Mouse (Mus musculus) splenic B cell, adult 2 months (primary cell): Measurements from ENCODE around the gene Heatr5a.

Source experiments
- DNase-seq: peaks from one replicate; pipeline ENCODE4 v3.0.0-alpha.2; 2011; ENCODE audit warnings: low read depth, low spot score
- H3K27me3 ChIP-seq: 2 replicates; pipeline ENCODE4 v1.6.1; 2012; ENCODE audit warnings: mild to moderate bottlenecking, low read length, moderate library complexity, mixed read lengths; ENCODE audit not compliant: control insufficient read depth, poor library complexity, insufficient read depth, severe bottlenecking
- H3K36me3 ChIP-seq: 2 replicates; pipeline ENCODE4 v1.6.1; 2012; ENCODE audit warnings: mild to moderate bottlenecking, low read length, moderate library complexity, mixed read lengths; ENCODE audit not compliant: control insufficient read depth, poor library complexity, insufficient read depth, severe bottlenecking

The Heatr5a gene

DNA sequence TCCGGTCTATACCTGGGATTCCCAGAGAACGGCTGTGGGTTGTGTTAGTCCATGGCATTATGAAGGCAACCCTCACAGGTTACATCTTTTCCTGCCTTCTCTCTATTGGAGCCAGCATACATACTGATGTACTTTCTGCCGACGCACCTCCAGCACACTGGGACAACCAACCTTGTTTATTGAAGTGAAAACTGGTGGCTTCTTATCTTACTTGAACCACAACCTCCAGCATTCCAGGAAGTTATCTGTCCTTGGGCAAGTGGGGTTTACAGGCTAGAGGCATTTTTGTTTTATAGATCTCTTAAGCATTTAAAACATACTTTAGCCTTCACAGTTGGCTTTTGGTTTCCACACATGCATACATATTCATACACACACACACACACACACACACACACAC, 119.5 kb downstream of the Heatr5a start:
- DNase-seq, result no peak
- no peaks in the 10 kb centered on the region for H3K27me3 ChIP-seq
- H3K36me3 ChIP-seq, result no peaks in the 10 kb centered on the region

DNA sequence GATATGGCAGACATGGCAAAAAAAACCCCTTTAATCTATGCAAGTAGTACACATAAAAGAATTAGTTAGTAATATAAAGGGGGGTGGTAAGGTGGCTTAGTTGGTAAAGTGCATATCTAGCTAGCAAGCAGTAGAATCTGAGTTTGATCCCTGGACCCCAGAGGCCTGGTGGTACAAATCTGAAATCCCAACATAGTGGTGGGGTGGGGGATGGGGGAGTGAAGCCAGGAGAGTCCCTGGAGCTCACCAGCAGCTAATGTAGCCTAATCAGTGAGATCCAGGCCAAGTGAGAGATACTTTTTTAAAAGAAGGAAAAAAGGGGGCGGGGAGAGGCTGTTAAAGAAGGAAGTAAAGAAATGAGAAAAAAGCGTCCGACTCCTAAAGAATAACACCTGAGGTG, 120.0 kb downstream of the Heatr5a start:
- H3K27me3 ChIP-seq, result no peaks in the 10 kb centered on the region
- H3K36me3 ChIP-seq, result no peaks in the 10 kb centered on the region
- DNase-seq, result no peak

DNA sequence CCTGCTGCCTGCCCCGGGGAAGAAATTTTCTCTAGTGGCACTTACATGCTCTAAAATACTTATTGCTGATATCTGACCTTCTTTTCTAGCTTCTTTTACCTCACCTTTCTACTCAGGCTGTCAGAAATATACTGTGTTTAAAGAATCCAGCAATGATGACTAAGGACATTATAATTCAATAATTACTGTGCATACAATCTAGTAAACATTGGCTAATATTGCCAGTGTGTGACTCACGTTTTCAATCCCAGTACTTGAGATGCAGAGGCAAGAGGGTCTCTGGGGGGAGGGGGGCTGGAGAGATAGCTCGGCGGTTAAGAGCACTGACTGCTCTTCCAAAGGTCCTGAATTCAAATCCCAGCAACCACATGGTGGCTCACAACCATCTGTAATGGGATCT, 120.8 kb downstream of the Heatr5a start:
- H3K27me3 ChIP-seq, result no peaks in the 10 kb centered on the region
- no peaks in the 10 kb centered on the region for H3K36me3 ChIP-seq
- DNase-seq, result no peak

DNA sequence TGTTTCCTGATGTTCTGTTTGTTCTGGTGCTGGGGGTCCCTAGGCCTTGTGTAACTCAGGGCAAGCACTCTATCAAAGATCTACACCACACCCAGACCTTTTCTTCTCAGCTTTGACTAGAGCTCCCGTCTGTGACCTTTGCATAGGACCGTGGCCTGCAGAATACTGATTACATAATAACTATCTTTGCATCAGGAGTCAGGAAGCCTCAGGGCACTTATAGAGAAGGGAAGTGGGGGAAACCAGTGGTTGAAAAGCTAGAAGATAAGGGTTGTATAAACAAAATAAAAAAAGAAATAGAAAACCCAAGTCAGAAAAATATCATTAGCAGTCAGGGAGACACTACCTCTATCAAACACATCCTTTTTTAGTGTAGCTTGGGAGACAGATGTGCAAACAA, 121.2 kb downstream of the Heatr5a start:
- Histone ChIP-seq H3K27me3 (no peaks in the 10 kb centered on the region), H3K36me3 (no peaks in the 10 kb centered on the region)
- DNase-seq, result no peak

DNA sequence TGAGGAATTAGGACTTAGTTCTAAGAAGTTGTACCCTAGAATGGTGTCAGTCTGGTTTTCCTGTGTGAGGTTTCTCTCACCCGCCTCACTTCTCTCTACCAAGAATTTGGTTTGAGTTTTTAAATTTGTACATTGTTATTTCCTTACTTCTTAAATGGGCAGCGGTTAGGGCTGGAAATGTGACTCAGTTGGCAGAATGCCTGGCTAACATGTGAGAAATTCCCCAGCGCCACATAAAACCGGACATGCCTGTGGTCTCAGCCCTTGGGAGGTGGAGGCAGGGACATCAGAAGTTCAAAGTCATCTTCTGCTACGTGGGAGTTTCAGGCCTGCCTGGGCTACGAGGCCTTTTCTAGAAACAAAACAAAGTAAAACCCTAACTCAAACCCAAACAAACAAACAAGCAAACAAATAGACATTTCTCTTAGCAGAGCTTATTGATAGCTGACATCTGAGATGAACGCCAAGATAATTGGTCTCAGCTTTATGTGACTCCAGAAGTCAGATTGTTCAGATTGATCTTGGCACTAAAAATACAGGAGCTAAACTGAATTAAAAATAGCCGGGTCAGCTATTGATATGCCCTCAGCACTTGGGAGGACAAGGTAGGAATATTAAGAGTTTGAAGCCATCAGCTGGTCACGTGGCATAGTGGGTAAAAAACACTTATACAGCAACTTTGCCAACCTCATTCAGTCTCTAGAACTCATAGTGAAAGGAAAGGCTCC, 123.0 kb downstream of the Heatr5a start:
- H3K27me3 ChIP-seq, result no peaks in the 10 kb centered on the region
- no peaks in the 10 kb centered on the region for H3K36me3 ChIP-seq
- no peak for DNase-seq

DNA sequence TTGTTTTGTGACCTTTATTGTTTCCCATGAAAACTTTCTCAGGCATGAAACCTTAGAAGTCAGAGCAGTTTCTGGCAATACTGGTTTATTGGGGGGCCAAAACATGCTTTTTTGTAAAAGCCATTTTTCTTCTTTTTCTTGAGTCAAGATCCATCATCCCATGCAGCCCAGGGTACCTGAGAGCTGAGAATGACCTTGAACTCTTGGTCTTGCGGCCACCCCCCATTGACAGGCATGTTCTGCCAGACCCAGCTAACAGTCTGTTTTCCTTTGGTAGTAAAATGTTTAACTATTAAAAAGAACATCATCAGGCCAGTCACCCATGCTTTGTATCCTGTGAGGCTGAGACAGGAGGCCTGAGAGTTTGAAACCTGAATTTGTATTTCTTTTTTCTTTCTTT, 125.9 kb downstream of the Heatr5a start:
- Histone ChIP-seq H3K27me3 (no peaks in the 10 kb centered on the region), H3K36me3 (no peaks in the 10 kb centered on the region)
- DNase-seq, result no peak

DNA sequence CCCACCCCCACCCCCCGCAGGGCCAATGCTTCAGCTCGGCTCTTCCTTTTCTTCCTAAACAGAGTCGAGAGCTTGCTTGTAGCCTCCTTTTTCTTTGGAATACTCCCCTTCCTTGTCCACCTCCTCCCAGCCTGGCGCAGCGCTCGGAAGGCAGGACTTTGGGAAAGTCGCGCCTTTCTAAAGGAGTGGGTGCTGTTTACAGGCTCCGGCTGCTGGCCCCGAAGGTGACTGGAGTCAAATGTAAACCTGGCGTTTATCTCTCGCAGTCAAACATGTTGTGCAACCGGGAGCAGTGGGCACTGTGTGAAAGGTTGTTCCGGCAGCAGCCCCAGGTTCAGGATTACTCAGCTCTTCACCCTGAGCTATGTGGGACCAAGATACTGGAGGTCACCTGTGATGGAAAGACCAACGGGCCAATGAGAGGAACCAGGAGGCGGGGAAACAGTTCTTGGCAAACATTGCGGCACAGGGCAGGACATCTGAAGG, 126.3 kb downstream of the Heatr5a start:
- H3K27me3 ChIP-seq, result no peaks in the 10 kb centered on the region
- peak; percentile 92 for DNase-seq
- no peaks in the 10 kb centered on the region for H3K36me3 ChIP-seq

DNA sequence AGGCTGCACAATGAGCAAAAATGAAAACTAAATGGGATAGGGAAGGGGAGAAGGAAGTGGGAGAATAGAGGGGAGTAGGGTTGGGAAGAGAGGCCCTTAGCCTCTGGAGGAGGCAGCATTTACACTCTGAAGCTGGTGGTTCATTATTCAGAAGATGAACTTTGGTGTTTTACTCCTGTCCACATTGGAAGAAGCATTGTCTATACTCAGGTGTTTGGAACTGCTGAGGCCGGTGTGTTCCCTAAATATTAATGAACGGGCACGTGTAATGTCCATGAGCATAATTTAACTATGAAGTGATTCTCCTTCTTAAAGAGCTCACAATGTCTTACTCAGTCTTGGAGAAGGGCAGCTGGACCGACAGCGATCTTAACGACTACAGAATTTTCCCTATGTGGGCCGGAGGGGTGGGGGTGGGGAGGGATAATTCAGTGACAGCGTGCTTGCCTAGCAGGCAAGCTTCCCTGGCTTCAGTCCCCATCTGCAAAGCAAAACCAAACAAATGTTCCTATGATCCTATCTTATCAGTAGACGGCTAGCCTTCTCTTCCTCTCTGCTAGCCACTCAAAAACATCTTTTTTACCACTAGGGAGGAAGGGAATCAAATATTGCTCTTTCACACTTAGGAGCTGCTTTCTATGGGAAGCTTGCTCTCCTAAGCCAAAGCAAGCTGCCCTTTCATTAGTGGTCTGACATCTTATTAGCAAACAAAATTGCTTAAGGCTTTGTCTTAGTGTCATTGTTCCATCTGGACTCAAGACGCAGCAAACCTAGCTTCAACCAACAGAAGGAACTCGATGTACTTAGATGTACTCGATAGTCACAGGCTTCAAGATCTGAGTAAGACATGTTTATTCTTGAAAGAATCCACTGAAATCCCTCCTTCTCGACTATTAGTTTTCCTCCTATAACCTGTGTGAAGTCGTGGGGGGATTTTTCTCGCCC, 127.3 kb downstream of the Heatr5a start:
- DNase-seq, result no peak
- Histone ChIP-seq H3K36me3 (no peaks in the 10 kb centered on the region), H3K27me3 (no peaks in the 10 kb centered on the region)

DNA sequence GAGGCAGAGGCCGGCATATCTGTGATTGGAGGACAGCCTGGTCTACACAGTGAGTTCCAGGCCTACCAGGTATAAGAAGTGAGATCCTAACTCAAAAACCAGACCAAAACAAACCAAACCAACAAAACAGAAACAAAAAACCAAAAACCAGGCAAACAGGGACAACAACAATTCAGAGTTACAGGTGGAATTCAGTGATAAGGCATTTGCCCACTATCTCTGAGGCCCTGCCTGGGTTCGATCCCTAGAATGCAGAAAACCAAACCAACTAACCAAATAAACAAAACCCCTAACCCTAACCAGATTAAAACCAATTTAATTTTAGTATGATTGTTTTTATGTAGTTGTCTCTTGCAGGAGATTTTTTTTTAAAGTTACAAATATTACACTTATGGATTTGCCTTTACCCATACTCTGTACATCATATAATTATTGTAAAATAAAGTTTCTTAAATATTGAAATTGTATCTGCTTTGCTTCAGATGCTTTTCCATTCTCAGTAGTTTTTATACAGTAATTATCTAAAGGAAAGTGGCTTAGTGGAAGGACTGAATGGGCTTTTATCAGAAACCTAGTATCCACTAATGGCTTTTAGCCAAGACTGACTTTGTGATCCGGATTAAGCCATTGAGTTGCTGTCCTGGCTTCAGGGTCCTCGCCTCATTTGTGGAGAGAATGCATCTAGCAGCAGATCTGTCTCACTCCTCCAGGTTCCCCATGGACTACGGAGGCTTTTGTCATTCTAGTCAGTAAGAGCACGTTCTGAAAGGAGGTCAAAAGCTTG, 128.8 kb downstream of the Heatr5a start:
- Histone ChIP-seq H3K36me3 (no peaks in the 10 kb centered on the region), H3K27me3 (no peaks in the 10 kb centered on the region)
- no peak for DNase-seq

DNA sequence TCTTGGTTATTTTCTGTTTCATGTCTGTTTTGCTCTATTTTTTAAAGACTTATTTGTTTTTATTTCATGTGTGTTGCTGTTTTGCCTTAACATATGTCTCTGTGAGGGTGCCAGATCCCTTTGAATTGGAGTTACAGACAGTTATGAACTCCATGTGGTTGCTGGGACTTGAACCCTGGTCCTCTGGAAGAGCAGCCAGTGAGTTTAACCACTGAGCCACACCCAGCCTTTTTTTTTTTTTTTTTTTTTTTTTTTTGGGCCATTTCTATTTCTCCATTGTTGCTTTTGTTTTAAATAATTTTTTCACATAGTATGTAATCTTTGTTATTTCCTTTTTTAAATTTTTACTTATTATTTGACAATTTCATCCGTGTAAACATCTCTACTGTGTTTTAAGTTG, 131.3 kb downstream of the Heatr5a start:
- H3K36me3 ChIP-seq, result no peaks in the 10 kb centered on the region
- no peak for DNase-seq
- no peaks in the 10 kb centered on the region for H3K27me3 ChIP-seq

DNA sequence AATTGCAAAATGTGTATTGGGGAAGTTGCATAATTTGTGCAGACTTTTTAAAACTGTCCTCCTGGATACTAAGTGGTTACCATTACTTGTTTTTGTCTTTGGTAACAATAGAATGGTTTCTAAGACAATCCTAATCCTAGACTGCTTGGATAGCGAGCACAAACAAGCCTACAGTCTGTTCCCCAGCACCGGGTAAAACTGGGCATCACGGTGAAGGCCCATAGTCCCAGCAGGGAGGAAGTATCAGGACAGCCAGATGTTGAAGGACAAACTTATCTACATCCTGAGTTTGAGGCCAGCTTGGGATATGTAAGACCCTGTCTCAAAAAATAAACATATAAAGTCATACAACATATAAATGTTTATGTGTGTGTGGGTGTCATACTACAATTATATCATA, 135.9 kb downstream of the Heatr5a start:
- no peaks in the 10 kb centered on the region for H3K27me3 ChIP-seq
- no peak for DNase-seq
- H3K36me3 ChIP-seq, result no peaks in the 10 kb centered on the region

DNA sequence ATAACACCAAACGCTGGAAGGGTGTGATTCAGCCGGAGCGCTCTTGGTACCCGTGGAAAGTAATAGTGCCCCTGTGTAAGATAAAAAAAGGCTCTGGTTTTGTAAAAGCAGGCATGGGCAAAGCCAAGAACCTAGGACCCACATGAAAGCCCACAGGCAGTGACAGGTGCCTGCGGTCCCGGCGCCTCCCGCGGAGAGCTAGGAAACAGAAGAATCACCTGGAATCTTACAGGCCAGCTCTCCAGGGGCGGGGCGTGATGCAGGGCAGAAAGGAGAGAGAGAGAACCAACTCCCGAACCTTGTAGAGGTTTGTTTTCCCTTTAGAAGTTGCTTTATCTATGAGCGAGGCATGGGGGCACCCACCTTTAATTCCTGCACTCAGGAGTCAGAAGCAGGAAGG, 139.2 kb downstream of the Heatr5a start:
- Histone ChIP-seq H3K27me3 (no peaks in the 10 kb centered on the region), H3K36me3 (no peaks in the 10 kb centered on the region)
- no peak for DNase-seq

DNA sequence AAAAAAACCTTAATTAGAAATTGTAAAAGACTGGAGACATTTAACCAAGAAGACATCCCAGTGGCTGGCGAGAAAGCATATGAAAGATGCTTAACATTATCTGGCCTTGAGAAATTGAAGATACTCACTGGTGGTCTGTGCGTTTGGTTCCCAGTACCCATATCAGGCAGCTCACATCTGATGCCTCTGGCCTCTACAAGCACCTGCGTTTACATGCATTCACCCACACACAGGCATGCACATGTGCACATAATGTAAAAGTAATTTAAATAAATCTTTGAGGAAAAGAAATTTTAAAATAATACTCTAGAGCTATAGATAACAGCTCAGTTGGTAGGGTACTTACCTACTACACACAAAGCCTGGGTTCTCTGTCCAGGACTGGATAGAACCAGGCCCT, 139.8 kb downstream of the Heatr5a start:
- DNase-seq, result no peak
- H3K36me3 ChIP-seq, result 0 out of 2 replicates have a peak, but pooled peaks cover 2% of the 10 kb centered on the region
- no peaks in the 10 kb centered on the region for H3K27me3 ChIP-seq

DNA sequence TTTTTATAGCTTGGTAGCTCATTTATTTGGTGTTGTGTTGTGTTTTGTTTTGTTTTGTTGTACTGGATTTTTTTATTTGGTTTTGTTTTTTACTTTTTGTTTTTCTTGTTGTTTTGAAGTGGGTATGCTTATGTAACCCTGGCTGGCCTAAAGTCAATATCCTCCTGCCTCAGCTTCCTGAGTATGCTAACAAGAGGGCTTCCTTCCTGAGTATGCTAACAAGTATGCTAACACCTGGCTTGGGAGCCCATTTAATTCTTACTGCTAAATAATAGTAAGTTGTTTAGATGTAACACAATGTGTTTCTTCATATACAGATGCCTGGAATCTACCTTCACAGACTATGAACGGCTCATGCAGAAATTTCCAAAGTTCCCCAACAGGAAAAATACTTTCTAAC, 140.4 kb downstream of the Heatr5a start:
- no peak for DNase-seq
- Histone ChIP-seq H3K36me3 (peaks cover 4% of the 10 kb centered on the region; the same call in 1 of the 2 replicates), H3K27me3 (no peaks in the 10 kb centered on the region)

DNA sequence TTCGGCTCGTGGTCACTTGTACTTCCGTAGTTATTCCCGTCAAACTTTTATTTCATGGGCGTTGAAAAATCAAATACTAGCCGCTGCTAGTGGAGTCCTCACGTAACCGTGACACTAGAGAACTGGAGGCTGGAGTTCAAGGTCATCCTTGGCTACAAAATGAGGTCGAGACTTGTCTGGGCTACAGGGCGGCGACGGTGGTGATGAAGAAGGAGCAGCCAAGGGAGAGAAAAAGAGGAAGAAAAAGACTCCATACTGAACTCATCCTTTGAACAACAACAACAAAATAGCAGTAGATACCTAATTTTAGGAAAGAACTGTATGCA, 141.1 kb downstream of the Heatr5a start:
- peaks cover 6% of the 10 kb centered on the region; the same call in 1 of the 2 replicates for H3K36me3 ChIP-seq
- peak; percentile 38 for DNase-seq

More for the DNA sequence above, 141.1 kb downstream of the Heatr5a start:
- no peaks in the 10 kb centered on the region for H3K27me3 ChIP-seq
